In genomic region chr8:19778126-19778525, GRCm38 (mm10) we compare ENCODE assay signal across 20 mouse cellular contexts. TPM values are rescaled to one million over a fixed set of nuclear protein-coding genes. Genes with fewer than 3 reads are reported as not detected.
DNase-seq lines count a peak whose midpoint lies in the region; ATAC-seq and TF ChIP-seq lines count a peak whose summit lies in the region.
"Not testable (repeated sequence)": the region's sequence is repeated elsewhere in the genome, so short reads cannot be mapped to it uniquely, and the experiment has no call there.
"Had no signal": no experiment of that assay in that cellular context is flagged by ENCODE, and none has a peak within 500 bp of the region (broad histone marks: within the 10 kb centered on the region; RNA-seq: fewer than 3 reads in every experiment).

No protein-coding gene starts in this region.

- WGBS in kidney, adult 2 months: 50% methylated on average over 1 of the region's 1 CpGs
- WGBS in midbrain, embryonic 11.5 days: 65% methylated on average over 1 of the region's 1 CpGs

- not testable (repeated sequence) for H3K27me3 ChIP-seq in kidney, adult 2 months (replicated peaks; ENCODE audit: control insufficient read depth, insufficient read depth, low read length); midbrain, embryonic 11.5 days (ENCODE audit: control insufficient read depth, insufficient read depth, low read length)

- not testable (repeated sequence) for H3K4me2 ChIP-seq in midbrain, embryonic 11.5 days

- ATAC-seq in midbrain, embryonic 11.5 days (ENCODE audit: low FRiP score): not testable (repeated sequence)

- peak; percentile 67 for DNase-seq in adrenal gland, adult 2 months
- DNase-seq in adrenal gland, postnatal 10 days: peak; percentile 79
- DNase-seq in adrenal gland, postnatal 36 days: peak; percentile 42 to 45
- DNase-seq in heart, adult 11 months: peak; percentile 96
- peak; percentile 55 for DNase-seq in kidney, adult 2 months
- DNase-seq in lung, postnatal 10 days: peak; percentile 54
- DNase-seq in midbrain, embryonic 11.5 days (ENCODE audit: low spot score, missing footprints): peak; percentile 54
- peak; percentile 23 for DNase-seq in thymus, postnatal 14 days

- TF ChIP-seq POLR2A in kidney, adult 2 months (IDR thresholded peaks at IDR 0.05; ENCODE audit: low read depth, low read length): not testable (repeated sequence)

- TF ChIP-seq CTCF in kidney, adult 2 months (conservative IDR thresholded peaks at IDR 0.05; ENCODE audit: insufficient read depth, insufficient read length, low read depth, low read length): not testable (repeated sequence)

- H3K27ac ChIP-seq in kidney, adult 2 months (ENCODE audit: insufficient read depth, low read depth, low read length); midbrain, embryonic 11.5 days (ENCODE audit: low read depth, low read length): not testable (repeated sequence)

- not testable (repeated sequence) for H3K9ac ChIP-seq in midbrain, embryonic 11.5 days (ENCODE audit: low read length)

- H3K4me3 ChIP-seq in kidney, adult 2 months (ENCODE audit: insufficient read depth, low read depth, low read length); midbrain, embryonic 11.5 days (ENCODE audit: low read depth, low read length): not testable (repeated sequence)

- not testable (repeated sequence) for H3K4me1 ChIP-seq in kidney, adult 2 months (ENCODE audit: control insufficient read depth, insufficient read depth, low read length); midbrain, embryonic 11.5 days (ENCODE audit: control insufficient read depth, insufficient read depth, low read length)

- not testable (repeated sequence) for H3K36me3 ChIP-seq in kidney, adult 2 months (ENCODE audit: control insufficient read depth, insufficient read depth, low read length); midbrain, embryonic 11.5 days (ENCODE audit: control insufficient read depth, insufficient read depth, low read length)

- not testable (repeated sequence) for H3K9me3 ChIP-seq in midbrain, embryonic 11.5 days (ENCODE audit: control insufficient read depth, low read length)

RNA-seq across cellular contexts. Expression of gene 4930467E23Rik, which starts 48.8 kb away (rescaled TPM):
- under 1 TPM; 0.35 to 0.84 TPM for total RNA-seq in adrenal gland, adult 2 months (2021)
- 0.07 TPM in 1 of 2 replicates, not detected in the other for polyA plus RNA-seq in adrenal gland, adult 2 months (2012; rRNA removed)
- under 1 TPM in 1 of 2 experiments, not detected in 1; 0.45 TPM for total RNA-seq in adrenal gland, postnatal 10 days (2021)
- under 1 TPM; 0.13 to 0.36 TPM for total RNA-seq in adrenal gland, postnatal 36 days (2021)
- not detected in 2 replicates for polyA plus RNA-seq in kidney, adult 2 months (2012; rRNA removed)
- not detected in 2 replicates for polyA plus RNA-seq in midbrain, embryonic 11.5 days (2014; fragmentation: Nextera tagmentation; extraction: Ambion mirVana)
- total RNA-seq: adrenal gland, adult 18-20 months; common myeloid progenitor, adult 5-6 weeks; ES-E14; MEL had no signal
- polyA plus RNA-seq: brain, embryonic 14.5 days; C2C12; embryonic facial prominence, embryonic 11.5 days; embryonic facial prominence, embryonic 13.5 days; erythroblast, embryonic 14.5 days; forebrain, embryonic 10.5 days; forebrain, embryonic 14.5 days; forebrain, embryonic 16.5 days had no signal

Comparison
In these comparisons a context has a peak if more than half of its experiments do, and no peak if none do; other contexts are left out.
1. DNase-seq: peak in every context shown above with its lines; median percentile 96 in heart, adult 11 months; 79 in adrenal gland, postnatal 10 days; 67 in adrenal gland, adult 2 months; 55 in kidney, adult 2 months; 54 in lung, postnatal 10 days; 54 in midbrain, embryonic 11.5 days; 44 in adrenal gland, postnatal 36 days; 23 in thymus, postnatal 14 days.